Mouse (Mus musculus): ENCODE measurements around the gene Sox13. TPM values are rescaled to one million over a fixed set of nuclear protein-coding genes. Genes with fewer than 3 reads are reported as not detected.

Gene Sox13
- total and polyA plus RNA-seq, 3 experiments: 0.03 TPM; not detected in 2

DNA sequence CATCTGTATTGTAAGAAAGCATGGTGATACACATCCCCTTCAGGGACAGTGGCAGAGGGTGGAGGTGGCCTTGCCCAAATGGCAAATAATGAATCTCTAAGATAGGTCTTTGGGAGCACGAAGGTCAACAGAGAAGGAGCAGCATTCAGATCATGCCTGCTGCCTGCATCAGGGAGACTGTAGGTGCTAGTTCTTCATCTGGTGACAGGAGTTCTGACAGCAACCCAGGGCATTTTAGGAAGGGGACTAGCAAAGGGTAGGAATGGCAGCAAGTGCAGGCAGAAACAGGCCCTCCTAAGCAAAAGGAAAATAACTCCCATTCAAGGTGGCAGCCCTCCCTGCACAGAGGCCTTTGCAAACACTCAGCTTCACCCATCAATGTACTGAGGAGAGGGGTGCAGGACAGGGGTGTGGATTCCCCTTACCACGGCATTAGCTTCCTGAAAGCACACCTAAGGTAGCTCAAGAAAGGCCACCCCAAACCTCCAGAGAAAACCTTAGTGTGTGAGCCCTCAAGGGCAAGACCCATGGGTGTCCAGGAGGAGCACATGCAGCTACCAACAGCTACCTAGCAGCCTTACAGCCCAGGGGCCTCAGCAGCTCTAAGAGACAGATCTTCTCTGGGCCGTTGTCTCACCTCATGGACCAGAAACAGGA is 4.9 kb downstream of the Sox13 start:
- H3K36me3 ChIP-seq (ENCODE audit: control insufficient read depth in 1 of 2, insufficient read depth in 2 of 2, low read length in 2 of 2): no peaks in the 10 kb centered on the region
- H3K27ac ChIP-seq (ENCODE audit: control insufficient read depth, low read depth, low read length): no peak overlapping the region
- H3K9ac ChIP-seq (ENCODE audit: control insufficient read depth, low read depth, low read length, poor library complexity, severe bottlenecking): no peak overlapping the region
- DNase-seq (ENCODE audit: low read depth, low spot score): no peak
- no peaks in the 10 kb centered on the region for H3K9me3 ChIP-seq (replicated peaks; ENCODE audit: insufficient read depth, low read length)
- no peak for TF ChIP-seq ZNF384 (IDR thresholded peaks at IDR 0.05; ENCODE audit: low read depth, low read length)
- no peak for TF ChIP-seq ZKSCAN1 (IDR thresholded peaks at IDR 0.05; ENCODE audit: low read depth, low read length)
- TF ChIP-seq MXI1 (IDR thresholded peaks at IDR 0.05; ENCODE audit: low read depth, low read length): no peak
- TF ChIP-seq UBTF (IDR thresholded peaks at IDR 0.05; ENCODE audit: borderline replicate concordance, insufficient read depth, low read depth, low read length): no peak
- no peak for TF ChIP-seq NRF1 (IDR thresholded peaks at IDR 0.05; ENCODE audit: insufficient read depth, low read depth, low read length, poor library complexity, severe bottlenecking)
- no peak for TF ChIP-seq JUND (IDR thresholded peaks at IDR 0.05; ENCODE audit: low read depth, low read length)
- TF ChIP-seq TCF12 (IDR thresholded peaks at IDR 0.05; ENCODE audit: low read depth, low read length): no peak
- no peak for TF ChIP-seq GABPA (IDR thresholded peaks at IDR 0.05; ENCODE audit: low read depth, low read length)
- no peak for TF ChIP-seq CTCF (IDR thresholded peaks at IDR 0.05 in 2 of 3, conservative IDR thresholded peaks at IDR 0.05 in 1 of 3; ENCODE audit: control insufficient read depth in 1 of 3, insufficient read depth in 1 of 3, low read depth in 2 of 3, low read length in 3 of 3, poor library complexity in 1 of 3, severe bottlenecking in 1 of 3)
- no peak for TF ChIP-seq TAL1 (IDR thresholded peaks at IDR 0.05; ENCODE audit: low read length)
- TF ChIP-seq USF1 (IDR thresholded peaks at IDR 0.05; ENCODE audit: low read depth, low read length): no peak
- TF ChIP-seq MAZ (IDR thresholded peaks at IDR 0.05; ENCODE audit: low read depth, low read length): no peak
- no peak for TF ChIP-seq E2F4 (IDR thresholded peaks at IDR 0.05; ENCODE audit: borderline replicate concordance, low read depth, low read length)
- no peak for TF ChIP-seq MYB (IDR thresholded peaks at IDR 0.05; ENCODE audit: low read depth, low read length)
- no peak for TF ChIP-seq USF2 (IDR thresholded peaks at IDR 0.05; ENCODE audit: borderline replicate concordance in 1 of 2, insufficient read depth in 1 of 2, low read depth in 1 of 2, low read length in 2 of 2)
- no peak for TF ChIP-seq HCFC1 (IDR thresholded peaks at IDR 0.05; ENCODE audit: low read depth, low read length)
- no peak for TF ChIP-seq POLR2A (IDR thresholded peaks at IDR 0.05; ENCODE audit: control insufficient read depth in 1 of 2, insufficient read depth in 1 of 2, low read depth in 1 of 2, low read length in 2 of 2, poor library complexity in 1 of 2)
- no peak for TF ChIP-seq ZMIZ1 (IDR thresholded peaks at IDR 0.05; ENCODE audit: low read depth, low read length)
- no peak for TF ChIP-seq EP300 (IDR thresholded peaks at IDR 0.05; ENCODE audit: low read depth in 1 of 2, low read length in 2 of 2)
- peaks cover 3 to 4% of the 10 kb centered on the region in 2 experiments; a peak in 2 of 4 replicates for H3K27me3 ChIP-seq (ENCODE audit: control insufficient read depth in 1 of 2, insufficient read depth in 2 of 2, low read length in 2 of 2)
- H3K79me2 ChIP-seq (ENCODE audit: control insufficient read depth, insufficient read depth, low read length, poor library complexity): no peaks in the 10 kb centered on the region
- no peak overlapping the region for H3K4me3 ChIP-seq (ENCODE audit: control insufficient read depth in 1 of 2, insufficient read depth in 1 of 2, low read depth in 2 of 2, low read length in 2 of 2)
- no peaks in the 10 kb centered on the region for H3K4me1 ChIP-seq (ENCODE audit: control insufficient read depth in 1 of 2, insufficient read depth in 2 of 2, low read length in 2 of 2)
